Mouse (Mus musculus) stomach, embryonic 16.5 days (tissue): ENCODE measurements at regions not wholly inside any gene's neighbourhood (a gene's known extent, or its start where the extent isn't known, plus 50 kb on each side); places are given as distances from the start of the nearest gene placed in this dataset.

Source experiments
- ATAC-seq: fragments of 200-750 bp; cut with Nextera tagmentation; 2 replicates; pipeline ENCODE4 v1.8.0; 2017; ENCODE audit warnings: moderate number of reproducible peaks, moderate TSS enrichment; ENCODE audit not compliant: insufficient read depth, low FRiP score
- H3K27ac ChIP-seq: fragments of 300-500 bp; sonication (generic); 2 replicates; pipeline ENCODE4 v1.5.1; 2014; ENCODE audit warnings: low read length
- H3K27me3 ChIP-seq: fragments of 300-500 bp; sonication (generic); 2 replicates; pipeline ENCODE4 v1.6.1; 2014; ENCODE audit warnings: low read length, control low read depth, mixed read lengths; ENCODE audit not compliant: control insufficient read depth, insufficient read depth
- H3K36me3 ChIP-seq: fragments of 300-500 bp; sonication (generic); 2 replicates; pipeline ENCODE4 v1.6.1; 2014; ENCODE audit warnings: low read length; ENCODE audit not compliant: control insufficient read depth, insufficient read depth
- H3K4me1 ChIP-seq: fragments of 300-500 bp; sonication (generic); 2 replicates; pipeline ENCODE4 v1.6.1; 2014; ENCODE audit warnings: low read length, control low read depth, mixed read lengths; ENCODE audit not compliant: control insufficient read depth, insufficient read depth
- H3K4me2 ChIP-seq: fragments of 300-500 bp; sonication (generic); 2 replicates; pipeline ENCODE4 v1.6.1; 2014; ENCODE audit warnings: low read depth, low read length, mixed read lengths
- H3K4me3 ChIP-seq: fragments of 300-500 bp; sonication (generic); replicated peaks from 2 replicates; pipeline ENCODE4 v1.5.1; 2014; ENCODE audit warnings: mild to moderate bottlenecking, low read length
- H3K9ac ChIP-seq: fragments of 300-500 bp; sonication (generic); 2 replicates; pipeline ENCODE4 v1.6.1; 2014; ENCODE audit warnings: low read length
- H3K9me3 ChIP-seq: fragments of 300-500 bp; sonication (generic); replicated peaks from 2 replicates; pipeline ENCODE4 v1.6.1; 2016; ENCODE audit warnings: low read length, control low read depth; ENCODE audit not compliant: control insufficient read depth
- WGBS: fragments of 180-500 bp; shearing (Covaris S2); extraction: QIAGEN DNeasy Blood & Tissue Kit; methylation state at CpG from one replicate; pipeline ENCODE4 v1.1.7; 2014; 5-methylcytosine and 5-hydroxymethylcytosine counted together

DNA sequence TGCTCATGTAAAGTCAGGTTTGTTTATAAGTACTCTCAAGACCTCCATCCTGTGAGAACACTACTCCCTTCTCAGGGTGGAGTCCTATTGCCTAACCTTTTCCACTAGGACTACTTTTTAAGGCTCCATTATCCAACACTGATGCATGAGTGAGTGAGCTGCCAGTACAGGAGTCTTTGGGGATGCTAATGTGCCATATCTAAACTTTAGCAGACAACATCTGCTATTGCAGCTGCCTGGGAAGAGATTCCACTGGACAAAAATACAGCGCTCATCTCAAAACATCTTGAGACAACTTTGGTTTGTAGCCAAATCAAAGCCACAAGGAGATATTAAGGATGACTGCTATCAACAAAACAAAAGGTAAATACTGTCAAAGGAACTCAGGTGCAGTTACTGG lies 52.3 kb upstream of the Gm10985 start:
- H3K4me3 ChIP-seq = no peak overlapping the region
- WGBS = 87% methylated on average over 1 of the region's 1 CpGs

DNA sequence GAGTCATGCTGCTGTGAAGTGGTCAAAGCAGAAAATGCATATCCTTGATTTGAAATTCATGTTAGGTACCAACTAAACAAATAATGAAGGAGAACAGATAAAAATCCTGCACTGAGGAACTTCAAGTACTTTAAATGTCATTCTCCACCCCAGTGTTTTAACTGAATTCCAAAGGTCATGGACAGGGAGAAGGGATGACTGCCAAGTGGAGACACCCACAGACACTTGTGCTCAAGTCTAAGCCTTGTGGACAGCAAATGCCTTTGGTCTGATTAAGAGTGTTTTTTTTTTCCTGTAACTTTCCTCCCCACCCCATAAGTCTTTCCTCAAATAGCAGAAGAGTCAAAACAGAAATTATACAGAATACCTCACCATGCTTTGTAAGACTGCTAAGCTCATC lies 55.2 kb upstream of the Gm10985 start:
- ATAC-seq = no peak
- Histone ChIP-seq H3K4me1 (no peaks in the 10 kb centered on the region), H3K9ac (no peak overlapping the region), H3K4me2 (no peak overlapping the region), H3K27me3 (no peaks in the 10 kb centered on the region), H3K27ac (no peak overlapping the region), H3K4me3 (no peak overlapping the region), H3K9me3 (no peaks in the 10 kb centered on the region), H3K36me3 (no peaks in the 10 kb centered on the region)

More for the DNA sequence above, 52.3 kb upstream of the Gm10985 start:
- no peak for ATAC-seq
- H3K36me3 ChIP-seq = no peaks in the 10 kb centered on the region
- H3K4me1 ChIP-seq = no peaks in the 10 kb centered on the region
- no peak overlapping the region for H3K9ac ChIP-seq
- no peak overlapping the region for H3K27ac ChIP-seq
- no peaks in the 10 kb centered on the region for H3K27me3 ChIP-seq
- H3K4me2 ChIP-seq = no peak overlapping the region
- H3K9me3 ChIP-seq = no peaks in the 10 kb centered on the region

DNA sequence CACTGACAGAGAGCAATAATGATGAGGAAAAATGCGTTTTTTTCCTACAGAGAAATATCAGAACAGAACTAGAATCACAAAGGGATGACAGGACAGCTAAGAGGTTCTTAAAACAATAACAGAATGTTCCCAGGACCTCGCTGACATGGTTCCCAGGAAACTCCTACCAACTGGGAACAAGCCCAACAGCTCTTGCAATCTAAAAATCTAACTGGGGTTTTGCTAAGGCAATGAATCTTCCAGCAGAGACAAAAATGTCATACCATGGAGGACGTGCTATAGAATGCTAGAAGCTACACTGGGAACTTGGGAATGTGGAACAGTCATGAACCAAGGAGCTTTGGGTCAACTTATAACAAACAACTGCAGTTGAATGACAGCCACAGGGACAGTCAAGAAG lies 59.7 kb upstream of the Gm10985 start:
- Histone ChIP-seq H3K4me1 (no peaks in the 10 kb centered on the region), H3K4me3 (no peak overlapping the region)
- 52% methylated on average over 3 of the region's 3 CpGs for WGBS

DNA sequence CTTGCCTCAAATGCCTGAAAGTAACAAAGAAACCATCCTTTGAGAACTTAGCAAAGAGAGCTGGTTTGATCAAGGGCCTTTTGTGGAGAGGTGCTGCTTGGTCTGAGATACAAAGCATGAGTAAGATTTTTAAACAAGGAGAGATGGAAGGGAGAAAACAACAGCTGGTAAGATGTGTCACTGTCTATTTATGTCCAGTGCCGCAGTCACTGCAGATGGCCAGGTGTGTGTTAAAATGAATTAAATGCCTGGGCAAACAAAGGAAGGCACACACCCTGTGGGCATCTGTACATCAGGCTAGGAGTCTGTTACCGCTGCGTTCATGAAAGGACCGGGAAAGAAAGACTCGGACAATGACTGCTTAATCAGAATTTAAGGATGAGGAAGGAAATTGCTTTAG lies 68.2 kb upstream of the Gm10985 start:
- no peak for ATAC-seq
- Histone ChIP-seq H3K9ac (no peak overlapping the region), H3K36me3 (no peaks in the 10 kb centered on the region), H3K27ac (no peak overlapping the region), H3K4me2 (no peak overlapping the region), H3K27me3 (no peaks in the 10 kb centered on the region), H3K9me3 (no peaks in the 10 kb centered on the region), H3K4me1 (no peaks in the 10 kb centered on the region), H3K4me3 (no peak overlapping the region)
- 66% methylated on average over 5 of the region's 5 CpGs for WGBS

More for the DNA sequence above, 59.7 kb upstream of the Gm10985 start:
- no peak overlapping the region for H3K27ac ChIP-seq
- no peak overlapping the region for H3K4me2 ChIP-seq
- H3K36me3 ChIP-seq = no peaks in the 10 kb centered on the region
- H3K9me3 ChIP-seq = no peaks in the 10 kb centered on the region
- no peaks in the 10 kb centered on the region for H3K27me3 ChIP-seq
- no peak overlapping the region for H3K9ac ChIP-seq
- ATAC-seq = no peak

DNA sequence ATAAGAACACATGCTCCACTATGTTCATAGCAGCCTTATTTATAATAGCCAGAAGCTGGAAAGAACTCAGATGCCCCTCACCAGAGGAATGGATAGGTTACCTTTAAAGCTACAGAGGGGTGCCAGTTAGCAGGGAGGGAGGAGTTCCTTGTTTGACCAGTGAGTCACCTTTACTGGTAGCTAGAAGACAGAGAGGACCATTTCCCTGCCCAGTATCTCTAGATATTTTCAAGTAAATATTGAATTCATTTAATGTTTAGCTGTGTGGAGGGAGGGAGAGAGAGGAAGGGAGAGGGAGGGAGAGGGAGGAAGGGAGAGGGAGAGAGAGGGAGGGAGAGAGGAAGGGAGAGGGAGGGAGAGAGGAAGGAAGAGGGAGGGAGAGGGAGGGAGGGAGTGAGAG lies 77.3 kb upstream of the Gm10985 start:
- no peaks in the 10 kb centered on the region for H3K27me3 ChIP-seq
- peak; percentile 64 for ATAC-seq
- no peak overlapping the region for H3K4me2 ChIP-seq
- no peak overlapping the region for H3K9ac ChIP-seq
- H3K36me3 ChIP-seq = no peaks in the 10 kb centered on the region
- no peaks in the 10 kb centered on the region for H3K9me3 ChIP-seq
- H3K4me1 ChIP-seq = no peaks in the 10 kb centered on the region
- no peak overlapping the region for H3K27ac ChIP-seq
- H3K4me3 ChIP-seq = no peak overlapping the region

DNA sequence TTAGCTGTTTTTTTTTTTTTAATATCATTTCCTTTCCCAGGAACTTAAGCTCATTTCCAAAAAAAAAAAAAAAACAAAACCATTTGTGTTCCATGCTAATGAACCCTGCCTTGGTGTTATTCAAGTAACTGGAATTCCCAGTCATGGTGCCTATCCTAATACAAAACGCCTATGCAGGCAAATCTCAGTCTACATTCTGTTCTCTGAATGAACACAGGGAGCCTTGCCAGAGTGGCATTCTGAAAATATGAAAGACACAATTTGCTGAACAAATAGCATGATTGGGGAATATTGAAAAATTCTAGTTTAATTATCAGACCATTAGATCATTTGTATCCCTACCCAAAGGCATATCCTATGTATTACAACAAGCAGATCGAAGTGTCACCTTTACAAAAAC lies 80.9 kb upstream of the Gm10985 start:
- ATAC-seq = no peak
- no peaks in the 10 kb centered on the region for H3K9me3 ChIP-seq
- H3K9ac ChIP-seq = no peak overlapping the region
- 87% methylated on average over 2 of the region's 2 CpGs for WGBS
- no peak overlapping the region for H3K4me2 ChIP-seq
- no peaks in the 10 kb centered on the region for H3K4me1 ChIP-seq
- no peaks in the 10 kb centered on the region for H3K27me3 ChIP-seq
- H3K4me3 ChIP-seq = no peak overlapping the region
- H3K36me3 ChIP-seq = no peaks in the 10 kb centered on the region
- H3K27ac ChIP-seq = no peak overlapping the region

DNA sequence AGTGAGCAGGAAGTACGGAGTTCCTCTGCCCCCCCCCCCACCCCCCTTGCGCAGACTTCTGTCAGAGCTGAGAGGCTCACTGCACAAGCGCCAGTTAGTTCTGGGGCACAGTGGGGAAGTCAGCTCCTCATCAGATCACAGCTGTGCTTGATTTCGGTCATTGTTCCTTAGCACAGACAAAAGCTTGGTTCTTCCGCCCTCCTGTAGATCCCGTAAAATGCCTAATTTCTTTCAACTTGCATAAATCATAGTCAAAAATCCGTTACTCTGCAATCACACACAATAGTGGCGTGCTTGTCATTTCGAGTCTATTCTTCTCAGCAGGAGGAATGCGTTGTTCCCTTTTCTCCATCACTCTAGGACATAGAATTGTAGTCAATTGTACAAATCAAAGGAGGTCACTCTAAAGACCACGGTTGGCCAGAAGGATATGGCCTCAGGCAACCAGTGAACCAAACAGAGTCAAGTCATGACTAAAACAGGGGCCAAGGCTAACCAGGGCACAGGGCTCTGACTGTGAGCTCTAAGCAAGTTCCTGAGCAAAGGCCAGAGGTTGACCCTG lies 83.3 kb upstream of the Gm10985 start:
- no peak overlapping the region for H3K27ac ChIP-seq
- H3K4me3 ChIP-seq = no peak overlapping the region
- no peak overlapping the region for H3K4me2 ChIP-seq
- 0 out of 2 replicates have a peak, but pooled peaks cover 5% of the 10 kb centered on the region for H3K4me1 ChIP-seq
- H3K9me3 ChIP-seq = no peaks in the 10 kb centered on the region; the same call in 1 of the 2 replicates
- H3K36me3 ChIP-seq = no peaks in the 10 kb centered on the region
- no peaks in the 10 kb centered on the region for H3K27me3 ChIP-seq
- no peak overlapping the region for H3K9ac ChIP-seq
- ATAC-seq = no peak
- WGBS = 67% methylated on average over 11 of the region's 11 CpGs

DNA sequence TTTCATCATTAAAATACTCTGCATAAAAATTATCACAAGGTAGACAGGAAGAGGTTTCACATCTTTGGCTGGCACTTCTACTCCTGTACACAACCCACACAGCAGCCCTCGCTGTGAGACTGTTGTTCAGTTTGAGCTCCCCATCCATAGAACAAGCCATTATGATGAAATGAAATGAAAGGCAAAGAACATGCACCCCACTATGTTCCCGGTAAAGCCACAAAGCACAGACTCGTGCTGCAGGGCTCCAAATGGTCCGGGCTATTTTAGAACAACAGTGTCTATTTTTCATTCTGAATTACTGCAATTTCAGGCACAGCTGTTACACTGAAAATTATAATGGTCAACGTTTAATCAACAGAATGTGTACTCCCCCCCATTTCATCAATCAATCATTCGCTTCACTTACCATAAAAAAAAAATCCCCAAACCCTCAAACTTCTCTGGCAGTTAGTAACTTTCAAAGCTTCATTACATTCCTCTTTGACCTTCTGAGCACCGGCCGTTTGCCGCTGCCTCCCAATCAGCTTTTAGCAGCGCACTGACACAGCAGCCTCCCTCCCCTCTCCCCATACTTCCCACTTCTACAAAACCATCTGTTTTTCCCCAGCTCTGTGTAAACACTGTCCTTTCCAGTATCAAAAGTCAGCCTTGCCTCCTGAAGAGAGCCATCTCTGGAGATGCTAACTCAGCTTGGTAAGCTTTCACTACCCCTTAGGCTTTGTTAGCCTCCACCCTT lies 88.6 kb upstream of the Gm10985 start:
- H3K9ac ChIP-seq = no peak overlapping the region

DNA sequence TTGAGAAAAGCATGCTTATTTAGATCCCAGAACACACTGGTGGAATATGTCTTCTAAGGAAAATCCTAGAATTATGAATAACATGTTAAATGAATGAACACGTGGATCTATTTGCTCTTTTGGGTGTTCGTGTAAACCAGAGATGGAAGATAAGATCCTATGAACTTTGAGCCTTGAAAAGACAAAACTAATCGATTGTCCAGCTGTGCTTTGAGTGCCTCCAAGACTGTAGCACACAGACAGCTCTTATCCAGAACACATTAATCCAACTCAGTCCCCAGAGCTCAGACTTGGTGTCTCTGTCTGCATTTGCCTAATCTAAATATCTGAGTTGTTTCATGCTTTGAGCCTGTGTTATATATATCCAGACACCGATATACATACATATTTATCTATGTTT lies 80.0 kb upstream of the Frem2 start:
- Histone ChIP-seq H3K4me1 (no peaks in the 10 kb centered on the region), H3K4me3 (no peak overlapping the region), H3K9ac (no peak overlapping the region), H3K36me3 (no peaks in the 10 kb centered on the region), H3K4me2 (no peak overlapping the region), H3K27ac (no peak overlapping the region), H3K27me3 (no peaks in the 10 kb centered on the region), H3K9me3 (no peaks in the 10 kb centered on the region)
- whole genome bisulfite sequencing = 26% methylated on average over 4 of the region's 4 CpGs
- no peak for ATAC-seq

More for the DNA sequence above, 88.6 kb upstream of the Gm10985 start:
- no peak overlapping the region for H3K27ac ChIP-seq
- H3K4me3 ChIP-seq = no peak overlapping the region
- ATAC-seq = no peak
- 0 out of 2 replicates have a peak, but pooled peaks cover 6% of the 10 kb centered on the region for H3K4me1 ChIP-seq
- no peak overlapping the region for H3K4me2 ChIP-seq
- H3K36me3 ChIP-seq = no peaks in the 10 kb centered on the region
- no peaks in the 10 kb centered on the region for H3K27me3 ChIP-seq
- no peaks in the 10 kb centered on the region; the same call in 1 of the 2 replicates for H3K9me3 ChIP-seq
- WGBS = 25% methylated on average over 10 of the region's 10 CpGs
